Mouse (Mus musculus) CH12.LX (cell line): ENCODE data around the gene 1700024P04Rik. TPM values are rescaled to one million over a fixed set of nuclear protein-coding genes. Genes with fewer than 3 reads are reported as not detected.

Experiments
- DNase-seq: peaks from one replicate; pipeline ENCODE4 v3.0.0-alpha.2; 2013; ENCODE audit errors: extremely low read depth
- H3K27ac ChIP-seq: 2 replicates; pipeline ENCODE4 v1.5.1; 2012; ENCODE audit warnings: low read depth, mild to moderate bottlenecking, control low read depth, moderate library complexity; ENCODE audit not compliant: insufficient read depth
- H3K27me3 ChIP-seq: replicated peaks from 2 replicates; pipeline ENCODE3; 2012; ENCODE audit warnings: inconsistent platforms
- H3K36me3 ChIP-seq, 2 experiments: replicated peaks in 1 of 2; 2 replicates each; pipeline versions ENCODE3 to v1.6.1; 2012; ENCODE audit warnings: inconsistent platforms in 1 of 2, low read length in 1 of 2, mild to moderate bottlenecking in 1 of 2, mixed read lengths in 1 of 2, moderate library complexity in 1 of 2; ENCODE audit not compliant: control insufficient read depth in 1 of 2, insufficient read depth in 1 of 2
- H3K4me1 ChIP-seq, 2 experiments: 2 replicates each; pipeline ENCODE4 v1.6.1; 2012; ENCODE audit warnings: inconsistent platforms in 1 of 2, moderate library complexity in 1 of 2; ENCODE audit not compliant: insufficient read depth in 2 of 2, control insufficient read depth in 1 of 2
- H3K4me2 ChIP-seq: 2 replicates; pipeline ENCODE4 v1.6.1; 2012; ENCODE audit warnings: low read depth, mild to moderate bottlenecking, control low read depth; ENCODE audit not compliant: poor library complexity, insufficient read depth, severe bottlenecking
- H3K4me3 ChIP-seq, 3 experiments: fragments of 150-350 bp in 1 of 3; sonication (generic) in 1 of 3; replicated peaks in 1 of 3; 2 replicates each; pipeline versions ENCODE3 to v1.5.1; 2011 to 2012; ENCODE audit warnings: low read depth in 2 of 3, low read length in 2 of 3, mild to moderate bottlenecking in 2 of 3, moderate library complexity in 2 of 3, control low read depth in 1 of 3, improper control_type of control experiment in 1 of 3, inconsistent platforms in 1 of 3, mixed read lengths in 1 of 3; ENCODE audit not compliant: poor library complexity in 1 of 3
- H3K79me2 ChIP-seq: replicated peaks from 2 replicates; pipeline ENCODE4 v1.6.1; 2012; ENCODE audit warnings: mild to moderate bottlenecking, moderate library complexity; ENCODE audit not compliant: control insufficient read depth, poor library complexity, insufficient read depth, severe bottlenecking; ENCODE audit errors: extremely low read depth
- H3K9ac ChIP-seq: 2 replicates; pipeline ENCODE4 v1.6.1; 2012; ENCODE audit warnings: low read depth, mild to moderate bottlenecking, control low read depth, moderate library complexity; ENCODE audit not compliant: insufficient read depth
- H3K9me3 ChIP-seq: replicated peaks from 2 replicates; pipeline ENCODE3; 2012; ENCODE audit warnings: low read length, inconsistent platforms, mixed read lengths
- BHLHE40 ChIP-seq: IDR thresholded peaks from 2 replicates; pipeline ENCODE4 v1.6.1; 2011; ENCODE audit warnings: mild to moderate bottlenecking, low read depth, low read length, improper control_type of control experiment
- CHD1 ChIP-seq: IDR thresholded peaks from 2 replicates; pipeline ENCODE4 v1.6.1; 2012; ENCODE audit warnings: low read depth, low read length, improper control_type of control experiment, inconsistent platforms
- CHD2 ChIP-seq: IDR thresholded peaks from 2 replicates; pipeline ENCODE4 v1.6.1; 2011; ENCODE audit warnings: low read length, improper control_type of control experiment
- CTCF ChIP-seq, 2 experiments: IDR thresholded peaks in 1 of 2; conservative IDR thresholded peaks in 1 of 2; 2 replicates each; pipeline ENCODE4 v1.5.1; 2011 to 2012; ENCODE audit warnings: low read depth in 2 of 2, low read length in 2 of 2, improper control_type of control experiment in 1 of 2, inconsistent platforms in 1 of 2, mild to moderate bottlenecking in 1 of 2, moderate library complexity in 1 of 2
- E2F4 ChIP-seq: IDR thresholded peaks from 2 replicates; pipeline ENCODE4 v1.6.1; 2011; ENCODE audit warnings: low read depth, low read length, improper control_type of control experiment; ENCODE audit not compliant: insufficient replicate concordance
- ELF1 ChIP-seq: IDR thresholded peaks from 2 replicates; pipeline ENCODE4 v1.6.1; 2014; ENCODE audit warnings: low read depth, mild to moderate bottlenecking, inconsistent platforms, low read length, improper control_type of control experiment
- ETS1 ChIP-seq: conservative IDR thresholded peaks from 2 replicates; pipeline ENCODE4 v1.6.1; 2012; ENCODE audit warnings: low read depth, mild to moderate bottlenecking, inconsistent platforms, low read length, improper control_type of control experiment, moderate library complexity
- IRF4 ChIP-seq: IDR thresholded peaks from 2 replicates; pipeline ENCODE4 v1.6.1; 2014; ENCODE audit warnings: low read depth, mild to moderate bottlenecking, inconsistent platforms, low read length, improper control_type of control experiment
- JUN ChIP-seq: IDR thresholded peaks from 2 replicates; pipeline ENCODE4 v1.6.1; 2011; ENCODE audit warnings: low read depth, mild to moderate bottlenecking, low read length, improper control_type of control experiment, moderate library complexity; ENCODE audit not compliant: insufficient read depth
- KAT2A ChIP-seq: IDR thresholded peaks from 2 replicates; pipeline ENCODE4 v1.6.1; 2012; ENCODE audit warnings: low read length, improper control_type of control experiment, inconsistent platforms; ENCODE audit not compliant: insufficient replicate concordance
- MAX ChIP-seq: IDR thresholded peaks from 2 replicates; pipeline ENCODE4 v1.6.1; 2011; ENCODE audit warnings: low read length, improper control_type of control experiment
- MAZ ChIP-seq: IDR thresholded peaks from 2 replicates; pipeline ENCODE4 v1.6.1; 2012; ENCODE audit warnings: low read depth, mild to moderate bottlenecking, inconsistent platforms, low read length, improper control_type of control experiment, moderate library complexity
- MXI1 ChIP-seq: IDR thresholded peaks from 2 replicates; pipeline ENCODE4 v1.6.1; 2011; ENCODE audit warnings: mild to moderate bottlenecking, low read depth, low read length, improper control_type of control experiment
- NELFE ChIP-seq: IDR thresholded peaks from 2 replicates; pipeline ENCODE4 v1.6.1; 2011; ENCODE audit warnings: low read depth, low read length, improper control_type of control experiment
- POLR2AphosphoS2 ChIP-seq: IDR thresholded peaks from 2 replicates; pipeline ENCODE4 v1.6.1; 2011; ENCODE audit warnings: low read depth, low read length, improper control_type of control experiment
- RAD21 ChIP-seq: IDR thresholded peaks from 2 replicates; pipeline ENCODE4 v1.6.1; 2011; ENCODE audit warnings: low read depth, mild to moderate bottlenecking, low read length, improper control_type of control experiment, moderate library complexity
- RCOR1 ChIP-seq: conservative IDR thresholded peaks from 2 replicates; pipeline ENCODE4 v1.6.1; 2012; ENCODE audit warnings: low read depth, mild to moderate bottlenecking, inconsistent platforms, low read length, improper control_type of control experiment
- SMC3 ChIP-seq: IDR thresholded peaks from 2 replicates; pipeline ENCODE4 v1.6.1; 2011; ENCODE audit warnings: low read depth, low read length, improper control_type of control experiment
- TCF12 ChIP-seq: IDR thresholded peaks from 2 replicates; pipeline ENCODE4 v1.6.1; 2014; ENCODE audit warnings: low read depth, mild to moderate bottlenecking, inconsistent platforms, low read length, improper control_type of control experiment
- UBTF ChIP-seq: IDR thresholded peaks from 2 replicates; pipeline ENCODE4 v1.6.1; 2012; ENCODE audit warnings: low read depth, mild to moderate bottlenecking, inconsistent platforms, low read length, improper control_type of control experiment, moderate library complexity
- USF1 ChIP-seq: IDR thresholded peaks from 2 replicates; pipeline ENCODE4 v1.6.1; 2014; ENCODE audit warnings: low read depth, mild to moderate bottlenecking, inconsistent platforms, low read length, improper control_type of control experiment
- ZKSCAN1 ChIP-seq: IDR thresholded peaks from 2 replicates; pipeline ENCODE4 v1.6.1; 2012; ENCODE audit warnings: low read depth, inconsistent platforms, low read length, improper control_type of control experiment, borderline replicate concordance
- ZNF384 ChIP-seq: IDR thresholded peaks from 2 replicates; pipeline ENCODE4 v1.6.1; 2012; ENCODE audit warnings: low read depth, low read length, improper control_type of control experiment, inconsistent platforms
- dilution Hi-C: fragments of 300-500 bp; cut with MboI; formaldehyde crosslinking; loops from 2 replicates; pipeline ENCODE4 v1.14.3; 2020; ENCODE audit warnings: low sequenced_read_pairs; ENCODE audit not compliant: extremely low pct_unique_long_range_greater_than_20kb, extremely low pct_ligation_motif_present
- in situ Hi-C: fragments of 300-500 bp; cut with MboI; formaldehyde crosslinking; loops from 3 replicates; pipeline ENCODE4 v1.14.3; 2019; ENCODE audit warnings: low sequenced_read_pairs, low pct_ligation_motif_present, low pct_unique_long_range_greater_than_20kb, mixed read lengths
- polyA plus RNA-seq: library from polyadenylated mRNA; unstranded; fragments of >175 nt; gene quantifications from 2 replicates; pipeline ENCODE4 v1.2.1, GENCODE M21; 2012; ENCODE audit warnings: low read depth; ENCODE audit not compliant: insufficient read length
- total RNA-seq, 2 experiments: library from RNA; depleted of rRNA; stranded (reverse); fragments of 300-350 nt in 1 of 2; fragments of >200 nt in 1 of 2; gene quantifications; 2 replicates each; pipeline ENCODE4 v1.2.3; 2012 to 2014

Gene 1700024P04Rik
- total and polyA plus RNA-seq, 3 experiments: not detected

GRCm38 (mm10) chr13:98944620-98945081 is 39.7 kb downstream of the 1700024P04Rik start (continued):
- TF ChIP-seq ZKSCAN1 (no peak), POLR2AphosphoS2 (no peak), MAX (peak; percentile 16; the same call in 1 of the 2 replicates), IRF4 (peak; percentile 74)

GRCm38 (mm10) chr13:98942360-98942759 is 42.0 kb downstream of the 1700024P04Rik start:
- Histone ChIP-seq H3K27me3 (no peaks in the 10 kb centered on the region), H3K9ac (no peak overlapping the region), H3K36me3 (no peaks in the 10 kb centered on the region), H3K4me2 (no peak overlapping the region), H3K79me2 (no peaks in the 10 kb centered on the region)
- TF ChIP-seq E2F4 (no peak), KAT2A (no peak), IRF4 (no peak), USF1 (no peak), JUN (no peak), CHD2 (no peak), SMC3 (no peak), RAD21 (no peak)
- TF ChIP-seq, all 38 proteins: peak for 0
- Histone ChIP-seq H3K4me3 (no peak overlapping the region), H3K9me3 (no peaks in the 10 kb centered on the region), H3K27ac (no peak overlapping the region), H3K4me1 (peaks cover 2 to 38% of the 10 kb centered on the region in 2 experiments)
- DNase-seq: no peak
- in situ Hi-C loops (no loop called here), dilution Hi-C loops (no loop called here)

GRCm38 (mm10) chr13:98941829-98942343 is 42.5 kb downstream of the 1700024P04Rik start:
- Histone ChIP-seq H3K27me3 (no peaks in the 10 kb centered on the region), H3K9me3 (no peaks in the 10 kb centered on the region), H3K4me2 (no peak overlapping the region), H3K79me2 (no peaks in the 10 kb centered on the region), H3K4me1 (peaks cover 2 to 43% of the 10 kb centered on the region in 2 experiments), H3K36me3 (no peaks in the 10 kb centered on the region), H3K27ac (no peak overlapping the region), H3K9ac (no peak overlapping the region), H3K4me3 (no peak overlapping the region)
- dilution Hi-C loops (no loop called here), in situ Hi-C loops (no loop called here)
- no peak for DNase-seq
- no peak for TF ChIP-seq SMC3
- TF ChIP-seq ETS1: no peak
- no peak for TF ChIP-seq POLR2AphosphoS2
- no peak for TF ChIP-seq BHLHE40
- no peak for TF ChIP-seq E2F4
- TF ChIP-seq JUN: no peak
- no peak for TF ChIP-seq MAZ
- TF ChIP-seq NELFE: no peak
- no peak for TF ChIP-seq CHD1
- no peak for TF ChIP-seq CTCF (conservative IDR thresholded peaks at IDR 0.05 in 1 of 2, IDR thresholded peaks at IDR 0.05 in 1 of 2; ENCODE audit: low read depth in 2 of 2, low read length in 2 of 2)
- no peak for TF ChIP-seq TCF12
- no peak for TF ChIP-seq ZKSCAN1
- no peak for TF ChIP-seq ELF1
- TF ChIP-seq UBTF: no peak
- TF ChIP-seq ZNF384: no peak
- no peak for TF ChIP-seq MXI1
- TF ChIP-seq USF1: no peak
- no peak for TF ChIP-seq RCOR1
